ENCODE assay signal across 7 mouse cellular contexts in genomic region chr4:129672878-129673449, GRCm38 (mm10). TPM values are rescaled to one million over a fixed set of nuclear protein-coding genes. Genes with fewer than 3 reads are reported as not detected.
DNase-seq lines count a peak whose midpoint lies in the region; ATAC-seq and TF ChIP-seq lines count a peak whose summit lies in the region.

No protein-coding gene starts in this region.

- peaks cover 38% of the 10 kb centered on the region for H3K79me3 ChIP-seq in C2C12 (ENCODE audit: low read depth)

- peak overlapping the region; percentile 53 for H3K4me2 ChIP-seq in CH12.LX (ENCODE audit: insufficient read depth, low read depth, poor library complexity, severe bottlenecking)
- H3K4me2 ChIP-seq in forebrain, postnatal 0 days (ENCODE audit: low read depth), result peak overlapping the region; percentile 80
- peak overlapping the region; percentile 89 for H3K4me2 ChIP-seq in liver, postnatal 0 days (ENCODE audit: low read depth, low read length)

- H3K4me3 ChIP-seq in C2C12 (ENCODE audit: insufficient read depth, poor library complexity, severe bottlenecking) (peak overlapping the region; percentile 93), CH12.LX (replicated peaks in 1 of 3; ENCODE audit: low read depth in 2 of 3, low read length in 2 of 3, poor library complexity in 1 of 3) (peak overlapping the region; percentile 85 to 95 (median 89))
- peak overlapping the region; percentile 83 for H3K4me3 ChIP-seq in forebrain, postnatal 0 days (ENCODE audit: low read depth, low read length)
- H3K4me3 ChIP-seq in liver, postnatal 0 days (ENCODE audit: low read depth, low read length), result peak overlapping the region; percentile 89

- dilution Hi-C loops in CH12.LX (cut with MboI; ENCODE audit: extremely low pct_ligation_motif_present, extremely low pct_unique_long_range_greater_than_20kb, low sequenced_read_pairs), result no loop called here

- ATAC-seq in forebrain, postnatal 0 days, result no peak
- peak; percentile 33 for ATAC-seq in liver, postnatal 0 days

- H3K27me3 ChIP-seq in C2C12 (ENCODE audit: control insufficient read depth, insufficient read depth, insufficient read length) (no peaks in the 10 kb centered on the region), CH12.LX (replicated peaks) (no peaks in the 10 kb centered on the region)
- no peaks in the 10 kb centered on the region for H3K27me3 ChIP-seq in forebrain, postnatal 0 days (ENCODE audit: insufficient read depth, low read length)
- no peaks in the 10 kb centered on the region for H3K27me3 ChIP-seq in liver, postnatal 0 days (ENCODE audit: insufficient read depth, low read length)

- DNase-seq in CH12.LX (ENCODE audit: extremely low read depth), result no peak
- DNase-seq in forebrain, postnatal 0 days, result no peak
- no peak for DNase-seq in liver, postnatal 0 days
- no peak for DNase-seq in urinary bladder, postnatal 10 days (ENCODE audit: low spot score)
- no peak for DNase-seq in gastrocnemius, adult 18-20 months (ENCODE audit: low spot score)
- no peak for DNase-seq in cerebellum, adult 8-10 months

- no peak for TF ChIP-seq EP300 in CH12.LX (IDR thresholded peaks at IDR 0.05; ENCODE audit: low read length)
- peak; percentile 37; the same call in 1 of the 2 replicates for TF ChIP-seq EP300 in liver, postnatal 0 days (IDR thresholded peaks at IDR 0.05; ENCODE audit: low read depth)

- H3K4me1 ChIP-seq in CH12.LX (ENCODE audit: control insufficient read depth in 1 of 2, insufficient read depth in 2 of 2), result peaks cover 3 to 19% of the 10 kb centered on the region in 2 experiments; a peak in 3 of 4 replicates
- H3K4me1 ChIP-seq in forebrain, postnatal 0 days (ENCODE audit: insufficient read depth), result no peaks in the 10 kb centered on the region
- peaks cover 12% of the 10 kb centered on the region for H3K4me1 ChIP-seq in liver, postnatal 0 days (ENCODE audit: insufficient read depth)

- no peaks in the 10 kb centered on the region for H3K9me3 ChIP-seq in CH12.LX (replicated peaks; ENCODE audit: low read length)
- H3K9me3 ChIP-seq in forebrain, postnatal 0 days (ENCODE audit: low read length), result no peaks in the 10 kb centered on the region
- H3K9me3 ChIP-seq in liver, postnatal 0 days (ENCODE audit: low read length), result no peaks in the 10 kb centered on the region

- H3K79me2 ChIP-seq in C2C12 (ENCODE audit: control insufficient read depth, insufficient read depth) (peaks cover 48% of the 10 kb centered on the region), CH12.LX (replicated peaks; ENCODE audit: control insufficient read depth, extremely low read depth, insufficient read depth, poor library complexity, severe bottlenecking) (peaks cover 30% of the 10 kb centered on the region)

- no peak for TF ChIP-seq RAD21 in CH12.LX (IDR thresholded peaks at IDR 0.05; ENCODE audit: low read depth, low read length)

- peak overlapping the region; percentile 96 for H3K9ac ChIP-seq in CH12.LX (ENCODE audit: insufficient read depth, low read depth)
- H3K9ac ChIP-seq in forebrain, postnatal 0 days, result peak overlapping the region; percentile 77
- H3K9ac ChIP-seq in liver, postnatal 0 days (replicated peaks), result peak overlapping the region; percentile 96

- WGBS in forebrain, postnatal 0 days, result 6% methylated on average over 10 of the region's 10 CpGs
- WGBS in liver, postnatal 0 days (ENCODE audit: insufficient replicate concordance), result 3% methylated on average over 10 of the region's 10 CpGs

- no peak for TF ChIP-seq POLR2A in CH12.LX (IDR thresholded peaks at IDR 0.05; ENCODE audit: low read depth, low read length)

- no peak overlapping the region for H3K27ac ChIP-seq in CH12.LX (ENCODE audit: insufficient read depth, low read depth)
- H3K27ac ChIP-seq in forebrain, postnatal 0 days (ENCODE audit: low read depth, low read length), result peak overlapping the region; percentile 88
- H3K27ac ChIP-seq in liver, postnatal 0 days (ENCODE audit: low read depth), result peak overlapping the region; percentile 96

- no peak for TF ChIP-seq CTCF in C2C12 (IDR thresholded peaks at IDR 0.05; ENCODE audit: control insufficient read depth, insufficient read depth, insufficient read length)
- TF ChIP-seq CTCF in CH12.LX (conservative IDR thresholded peaks at IDR 0.05 in 1 of 2, IDR thresholded peaks at IDR 0.05 in 1 of 2; ENCODE audit: low read depth in 2 of 2, low read length in 2 of 2), result no peak
- TF ChIP-seq CTCF in forebrain, postnatal 0 days (IDR thresholded peaks at IDR 0.05; ENCODE audit: low read depth), result 0 out of 2 replicates have a peak, but pooled peaks have one; percentile 1
- no peak; the same call in 1 of the 2 replicates for TF ChIP-seq CTCF in liver, postnatal 0 days (IDR thresholded peaks at IDR 0.05; ENCODE audit: low read depth)

- in situ Hi-C loops in CH12.LX (cut with MboI; ENCODE audit: low pct_ligation_motif_present, low pct_unique_long_range_greater_than_20kb, low sequenced_read_pairs), result no loop called here

- H3K36me3 ChIP-seq in C2C12 (ENCODE audit: control insufficient read depth, insufficient read depth) (peaks cover 9% of the 10 kb centered on the region), CH12.LX (replicated peaks in 1 of 2; ENCODE audit: control insufficient read depth in 1 of 2, insufficient read depth in 1 of 2, low read length in 1 of 2) (peaks cover 11 to 35% of the 10 kb centered on the region in 2 experiments)
- H3K36me3 ChIP-seq in forebrain, postnatal 0 days (ENCODE audit: insufficient read depth), result peaks cover 20% of the 10 kb centered on the region
- H3K36me3 ChIP-seq in liver, postnatal 0 days (replicated peaks; ENCODE audit: insufficient read depth, low read length), result no peaks in the 10 kb centered on the region; the same call in 1 of the 2 replicates

- H3ac ChIP-seq in C2C12 (ENCODE audit: control insufficient read depth, insufficient read length, low read depth), result peak overlapping the region; percentile 61

TF ChIP-seq in C2C12, 6 proteins besides CTCF, POLR2A, EP300 and RAD21 (continues in another document):
- TF ChIP-seq CEBPB (IDR thresholded peaks at IDR 0.05; ENCODE audit: low read depth) (no peak), USF1 (IDR thresholded peaks at IDR 0.05; ENCODE audit: low read depth) (no peak), FOSL1 (IDR thresholded peaks at IDR 0.05; ENCODE audit: insufficient read depth, low read length, poor library complexity, severe bottlenecking) (no peak), MAX (IDR thresholded peaks at IDR 0.05) (no peak), MYOG (IDR thresholded peaks at IDR 0.05; ENCODE audit: control insufficient read depth, extremely low read depth, insufficient read length) (no peak)

TF ChIP-seq in CH12.LX, 34 proteins besides CTCF, POLR2A, EP300 and RAD21:
- TF ChIP-seq CHD1 (IDR thresholded peaks at IDR 0.05; ENCODE audit: low read depth, low read length), result no peak
- TF ChIP-seq BHLHE40 (IDR thresholded peaks at IDR 0.05; ENCODE audit: low read depth, low read length), result 0 out of 2 replicates have a peak, but pooled peaks have one; percentile 18
- no peak for TF ChIP-seq SMC3 (IDR thresholded peaks at IDR 0.05; ENCODE audit: low read depth, low read length)
- no peak for TF ChIP-seq MEF2A (IDR thresholded peaks at IDR 0.05; ENCODE audit: borderline replicate concordance, low read depth, low read length)
- no peak for TF ChIP-seq ELF1 (IDR thresholded peaks at IDR 0.05; ENCODE audit: low read depth, low read length)

RNA-seq across cellular contexts. Expression of gene Kpna6, which starts 0.4 kb away (rescaled TPM):
- polyA plus RNA-seq in C2C12 (2012; fragmentation: generic; extraction: Trizol) (23.9 TPM), CH12.LX (2012; ENCODE audit: insufficient read length, low read depth) (25.8 and 26.4 TPM in 2 replicates)
- total RNA-seq in CH12.LX (2012; rRNA removed) (17.3 and 23.9 TPM in 2 replicates), CH12.LX (2014; rRNA removed) (19.6 and 22.4 TPM in 2 replicates)
- total RNA-seq in forebrain, postnatal 0 days (2014; rRNA removed), result 52.8 and 60.5 TPM in 2 replicates
- 9.8 and 11.2 TPM in 2 replicates for polyA plus RNA-seq in forebrain, postnatal 0 days (2015; fragmentation: Nextera tagmentation; extraction: Ambion mirVana)
- 3.3 and 3.7 TPM in 2 replicates for polyA plus RNA-seq in liver, postnatal 0 days (2015; fragmentation: Nextera tagmentation; extraction: Ambion mirVana)
- total RNA-seq in gastrocnemius, adult 18-20 months (2021), result 10 to 100 TPM; 74.1 to 78.0 TPM

RNA-seq across cellular contexts. Expression of gene Tmem39b, which starts 23.7 kb away (rescaled TPM):
- polyA plus RNA-seq in C2C12 (2012; fragmentation: generic; extraction: Trizol) (17.0 TPM), CH12.LX (2012; ENCODE audit: insufficient read length, low read depth) (33.5 and 37.7 TPM in 2 replicates)
- total RNA-seq in CH12.LX (2012; rRNA removed) (11.3 and 11.9 TPM in 2 replicates), CH12.LX (2014; rRNA removed) (13.9 and 14.6 TPM in 2 replicates)
- total RNA-seq in forebrain, postnatal 0 days (2014; rRNA removed), result 17.2 and 23.0 TPM in 2 replicates
- polyA plus RNA-seq in forebrain, postnatal 0 days (2015; fragmentation: Nextera tagmentation; extraction: Ambion mirVana), result 15.3 and 16.1 TPM in 2 replicates
- 2.2 and 2.3 TPM in 2 replicates for polyA plus RNA-seq in liver, postnatal 0 days (2015; fragmentation: Nextera tagmentation; extraction: Ambion mirVana)
- 1 to 10 TPM; 3.0 to 3.9 TPM for total RNA-seq in gastrocnemius, adult 18-20 months (2021)

RNA-seq across cellular contexts. Expression of gene Txlna, which starts 32.1 kb away (rescaled TPM):
- 43.0 TPM for polyA plus RNA-seq in C2C12 (2012; fragmentation: generic; extraction: Trizol)
- 51.8 and 68.2 TPM in 2 replicates for total RNA-seq in CH12.LX (2012; rRNA removed)
- total RNA-seq in CH12.LX (2014; rRNA removed), result 50.0 and 52.2 TPM in 2 replicates
- 64.7 and 103 TPM in 2 replicates for polyA plus RNA-seq in CH12.LX (2012; ENCODE audit: insufficient read length, low read depth)
- total RNA-seq in forebrain, postnatal 0 days (2014; rRNA removed), result 39.1 and 45.0 TPM in 2 replicates
- polyA plus RNA-seq in forebrain, postnatal 0 days (2015; fragmentation: Nextera tagmentation; extraction: Ambion mirVana), result 22.4 and 28.4 TPM in 2 replicates
- polyA plus RNA-seq in liver, postnatal 0 days (2015; fragmentation: Nextera tagmentation; extraction: Ambion mirVana), result 12.5 and 14.0 TPM in 2 replicates
- 10 to 100 TPM; 17.4 to 18.6 TPM for total RNA-seq in gastrocnemius, adult 18-20 months (2021)

RNA-seq across cellular contexts. Expression of gene Ccdc28b, which starts 49.2 kb away (rescaled TPM):
- polyA plus RNA-seq in C2C12 (2012; fragmentation: generic; extraction: Trizol) (7.7 TPM), CH12.LX (2012; ENCODE audit: insufficient read length, low read depth) (26.6 and 28.0 TPM in 2 replicates)
- total RNA-seq in CH12.LX (2012; rRNA removed) (24.0 and 24.2 TPM in 2 replicates), CH12.LX (2014; rRNA removed) (27.3 and 35.5 TPM in 2 replicates)
- 89.2 and 120 TPM in 2 replicates for total RNA-seq in forebrain, postnatal 0 days (2014; rRNA removed)
- polyA plus RNA-seq in forebrain, postnatal 0 days (2015; fragmentation: Nextera tagmentation; extraction: Ambion mirVana), result 144 and 146 TPM in 2 replicates
- 13.1 and 15.7 TPM in 2 replicates for polyA plus RNA-seq in liver, postnatal 0 days (2015; fragmentation: Nextera tagmentation; extraction: Ambion mirVana)
- total RNA-seq in gastrocnemius, adult 18-20 months (2021), result 10 to 100 TPM; 28.7 to 29.2 TPM

RNA-seq across cellular contexts. Expression of gene Iqcc, which starts 54.1 kb away (rescaled TPM):
- polyA plus RNA-seq in C2C12 (2012; fragmentation: generic; extraction: Trizol) (10.8 TPM), CH12.LX (2012; ENCODE audit: insufficient read length, low read depth) (13.5 and 14.1 TPM in 2 replicates)
- total RNA-seq in CH12.LX (2012; rRNA removed) (24.3 and 27.0 TPM in 2 replicates), CH12.LX (2014; rRNA removed) (15.9 and 18.4 TPM in 2 replicates)
- 25.9 and 31.5 TPM in 2 replicates for total RNA-seq in forebrain, postnatal 0 days (2014; rRNA removed)
- 21.4 and 24.7 TPM in 2 replicates for polyA plus RNA-seq in forebrain, postnatal 0 days (2015; fragmentation: Nextera tagmentation; extraction: Ambion mirVana)
- polyA plus RNA-seq in liver, postnatal 0 days (2015; fragmentation: Nextera tagmentation; extraction: Ambion mirVana), result 5.2 and 8.2 TPM in 2 replicates
- 1 to 10 TPM; 7.4 to 8.8 TPM for total RNA-seq in gastrocnemius, adult 18-20 months (2021)
